Mouse (Mus musculus): Measurements from ENCODE around the gene Nploc4. TPM values are rescaled to one million over a fixed set of nuclear protein-coding genes. Genes with fewer than 3 reads are reported as not detected.

Nploc4 gene
- total and polyA plus RNA-seq, 2 experiments from 2014 or later: 28.3 to 65.8 TPM

- 67% methylated on average over 6 of the region's 6 CpGs for WGBS
- H3K27ac ChIP-seq: no peak overlapping the region
- DNase-seq (ENCODE audit: low spot score) (no peak), ATAC-seq (no peak)
- no peaks in the 10 kb centered on the region for H3K9me3 ChIP-seq (ENCODE audit: low read length)
- no peaks in the 10 kb centered on the region for H3K36me3 ChIP-seq (ENCODE audit: insufficient read depth, low read length)
- TF ChIP-seq CTCF (IDR thresholded peaks at IDR 0.05; ENCODE audit: low read depth): no peak
- no peak overlapping the region for H3K4me3 ChIP-seq (ENCODE audit: low read length)
- no peaks in the 10 kb centered on the region for H3K4me1 ChIP-seq (ENCODE audit: insufficient read depth, low read length)
- no peak overlapping the region for H3K4me2 ChIP-seq (ENCODE audit: low read depth, low read length)
- no peaks in the 10 kb centered on the region for H3K27me3 ChIP-seq (ENCODE audit: insufficient read depth, low read length)
- no peak overlapping the region for H3K9ac ChIP-seq (replicated peaks; ENCODE audit: low read length)
These were observed 102.0 kb downstream of the Nploc4 start for GRCm38 (mm10) chr11:120335431-120336021.

Small RNA genes lying within 50 kb of the gene (microRNA-seq; reads per million reads assigned to microRNA genes)
- gene Gm23419 (0 reads per million in 2 experiments), gene Mir6935 (4.7 to 4.8 reads per million in 2 experiments)

Other genes starting within 250 kb of the Nploc4 start
- 31.1 and 43.1 TPM in 2 replicates for gene Bahcc1, start 204.8 kb downstream of the Nploc4 start, total RNA-seq (2014; rRNA removed)
- gene Bahcc1, start 204.8 kb downstream of the Nploc4 start, polyA plus RNA-seq (2015; fragmentation: Nextera tagmentation; extraction: Ambion mirVana): 8.8 and 9.1 TPM in 2 replicates
- 2,410 and 2,568 TPM in 2 replicates for gene Actg1, start 89.2 kb downstream of the Nploc4 start, total RNA-seq (2014; rRNA removed)
- gene Actg1, start 89.2 kb downstream of the Nploc4 start, polyA plus RNA-seq (2015; fragmentation: Nextera tagmentation; extraction: Ambion mirVana): 3,348 and 3,639 TPM in 2 replicates
- gene Fscn2, start 76.2 kb downstream of the Nploc4 start, total RNA-seq (2014; rRNA removed): 3.0 and 9.0 TPM in 2 replicates
- gene Fscn2, start 76.2 kb downstream of the Nploc4 start, polyA plus RNA-seq (2015; fragmentation: Nextera tagmentation; extraction: Ambion mirVana): 1.5 and 1.9 TPM in 2 replicates
- gene Faap100, start 58.9 kb downstream of the Nploc4 start, total RNA-seq (2014; rRNA removed): 175 and 178 TPM in 2 replicates
- 74.6 and 76.4 TPM in 2 replicates for gene Faap100, start 58.9 kb downstream of the Nploc4 start, polyA plus RNA-seq (2015; fragmentation: Nextera tagmentation; extraction: Ambion mirVana)
- not detected in 2 replicates for gene Tspan10, start 4.9 kb upstream of the Nploc4 start, total RNA-seq (2014; rRNA removed)
- not detected in 2 replicates for gene Tspan10, start 4.9 kb upstream of the Nploc4 start, polyA plus RNA-seq (2015; fragmentation: Nextera tagmentation; extraction: Ambion mirVana)
- not detected in 2 replicates for gene Pde6g, start 15.8 kb upstream of the Nploc4 start, total RNA-seq (2014; rRNA removed)
- 0.23 TPM in 1 of 2 replicates, not detected in the other for gene Pde6g, start 15.8 kb upstream of the Nploc4 start, polyA plus RNA-seq (2015; fragmentation: Nextera tagmentation; extraction: Ambion mirVana)
- gene Oxld1, start 20.4 kb upstream of the Nploc4 start, total RNA-seq (2014; rRNA removed): 11.7 and 11.9 TPM in 2 replicates
- gene Oxld1, start 20.4 kb upstream of the Nploc4 start, polyA plus RNA-seq (2015; fragmentation: Nextera tagmentation; extraction: Ambion mirVana): 13.3 and 13.6 TPM in 2 replicates
- gene Ccdc137, start 20.4 kb upstream of the Nploc4 start, total RNA-seq (2014; rRNA removed): 10.4 and 15.4 TPM in 2 replicates
- 17.3 and 18.7 TPM in 2 replicates for gene Ccdc137, start 20.4 kb upstream of the Nploc4 start, polyA plus RNA-seq (2015; fragmentation: Nextera tagmentation; extraction: Ambion mirVana)
- gene Arl16, start 29.9 kb upstream of the Nploc4 start, total RNA-seq (2014; rRNA removed): 67.2 and 113 TPM in 2 replicates
- gene Arl16, start 29.9 kb upstream of the Nploc4 start, polyA plus RNA-seq (2015; fragmentation: Nextera tagmentation; extraction: Ambion mirVana): 71.2 and 73.0 TPM in 2 replicates
- 37.5 and 52.4 TPM in 2 replicates for gene Mrpl12, start 46.9 kb upstream of the Nploc4 start, total RNA-seq (2014; rRNA removed)
- 147 and 155 TPM in 2 replicates for gene Mrpl12, start 46.9 kb upstream of the Nploc4 start, polyA plus RNA-seq (2015; fragmentation: Nextera tagmentation; extraction: Ambion mirVana)
- gene Slc25a10, start 54.1 kb upstream of the Nploc4 start, total RNA-seq (2014; rRNA removed): 41.3 and 52.5 TPM in 2 replicates
- gene Slc25a10, start 54.1 kb upstream of the Nploc4 start, polyA plus RNA-seq (2015; fragmentation: Nextera tagmentation; extraction: Ambion mirVana): 28.0 and 28.8 TPM in 2 replicates
- 0.99 and 3.1 TPM in 2 replicates for gene Gcgr, start 93.0 kb upstream of the Nploc4 start, total RNA-seq (2014; rRNA removed)
- 1.0 TPM in 2 replicates for gene Gcgr, start 93.0 kb upstream of the Nploc4 start, polyA plus RNA-seq (2015; fragmentation: Nextera tagmentation; extraction: Ambion mirVana)
- 144 and 192 TPM in 2 replicates for gene Mcrip1, start 112.0 kb upstream of the Nploc4 start, total RNA-seq (2014; rRNA removed)
- gene Mcrip1, start 112.0 kb upstream of the Nploc4 start, polyA plus RNA-seq (2015; fragmentation: Nextera tagmentation; extraction: Ambion mirVana): 250 and 257 TPM in 2 replicates
- not detected in 2 replicates for gene Ppp1r27, start 113.4 kb upstream of the Nploc4 start, total RNA-seq (2014; rRNA removed)
- gene Ppp1r27, start 113.4 kb upstream of the Nploc4 start, polyA plus RNA-seq (2015; fragmentation: Nextera tagmentation; extraction: Ambion mirVana): not detected in 2 replicates
- 147 and 174 TPM in 2 replicates for gene P4hb, start 135.5 kb upstream of the Nploc4 start, total RNA-seq (2014; rRNA removed)
- 222 TPM in 2 replicates for gene P4hb, start 135.5 kb upstream of the Nploc4 start, polyA plus RNA-seq (2015; fragmentation: Nextera tagmentation; extraction: Ambion mirVana)
- gene Arhgdia, start 143.9 kb upstream of the Nploc4 start, total RNA-seq (2014; rRNA removed): 252 and 297 TPM in 2 replicates
- gene Arhgdia, start 143.9 kb upstream of the Nploc4 start, polyA plus RNA-seq (2015; fragmentation: Nextera tagmentation; extraction: Ambion mirVana): 403 and 425 TPM in 2 replicates
- 95.2 and 114 TPM in 2 replicates for gene Alyref, start 160.7 kb upstream of the Nploc4 start, total RNA-seq (2014; rRNA removed)
- 185 and 189 TPM in 2 replicates for gene Alyref, start 160.7 kb upstream of the Nploc4 start, polyA plus RNA-seq (2015; fragmentation: Nextera tagmentation; extraction: Ambion mirVana)
- 38.0 and 39.6 TPM in 2 replicates for gene Anapc11, start 160.7 kb upstream of the Nploc4 start, total RNA-seq (2014; rRNA removed)
- 198 and 200 TPM in 2 replicates for gene Anapc11, start 160.7 kb upstream of the Nploc4 start, polyA plus RNA-seq (2015; fragmentation: Nextera tagmentation; extraction: Ambion mirVana)
- 0.78 TPM in 1 of 2 replicates, not detected in the other for gene Npb, start 170.8 kb upstream of the Nploc4 start, total RNA-seq (2014; rRNA removed)
- 1.8 and 3.0 TPM in 2 replicates for gene Npb, start 170.8 kb upstream of the Nploc4 start, polyA plus RNA-seq (2015; fragmentation: Nextera tagmentation; extraction: Ambion mirVana)
- 120 and 142 TPM in 2 replicates for gene Pcyt2, start 180.2 kb upstream of the Nploc4 start, total RNA-seq (2014; rRNA removed)
- 125 and 143 TPM in 2 replicates for gene Pcyt2, start 180.2 kb upstream of the Nploc4 start, polyA plus RNA-seq (2015; fragmentation: Nextera tagmentation; extraction: Ambion mirVana)
- 30.8 and 32.8 TPM in 2 replicates for gene Sirt7, start 187.5 kb upstream of the Nploc4 start, total RNA-seq (2014; rRNA removed)
- 32.3 and 38.3 TPM in 2 replicates for gene Sirt7, start 187.5 kb upstream of the Nploc4 start, polyA plus RNA-seq (2015; fragmentation: Nextera tagmentation; extraction: Ambion mirVana)
- gene Mafg, start 195.9 kb upstream of the Nploc4 start, total RNA-seq (2014; rRNA removed): 35.9 and 39.3 TPM in 2 replicates
- gene Mafg, start 195.9 kb upstream of the Nploc4 start, polyA plus RNA-seq (2015; fragmentation: Nextera tagmentation; extraction: Ambion mirVana): 36.5 and 38.9 TPM in 2 replicates
- 9.0 and 9.3 TPM in 2 replicates for gene Pycr1, start 206.1 kb upstream of the Nploc4 start, total RNA-seq (2014; rRNA removed)
- gene Pycr1, start 206.1 kb upstream of the Nploc4 start, polyA plus RNA-seq (2015; fragmentation: Nextera tagmentation; extraction: Ambion mirVana): 13.2 and 13.8 TPM in 2 replicates
- 1.4 and 1.5 TPM in 2 replicates for gene Myadml2, start 210.4 kb upstream of the Nploc4 start, total RNA-seq (2014; rRNA removed)
- 1.3 and 1.5 TPM in 2 replicates for gene Myadml2, start 210.4 kb upstream of the Nploc4 start, polyA plus RNA-seq (2015; fragmentation: Nextera tagmentation; extraction: Ambion mirVana)
- 6.9 and 10.3 TPM in 2 replicates for gene Notum, start 223.5 kb upstream of the Nploc4 start, total RNA-seq (2014; rRNA removed)
- 3.0 and 4.1 TPM in 2 replicates for gene Notum, start 223.5 kb upstream of the Nploc4 start, polyA plus RNA-seq (2015; fragmentation: Nextera tagmentation; extraction: Ambion mirVana)
- gene Aspscr1, start 235.3 kb upstream of the Nploc4 start, total RNA-seq (2014; rRNA removed): 105 and 130 TPM in 2 replicates
- gene Aspscr1, start 235.3 kb upstream of the Nploc4 start, polyA plus RNA-seq (2015; fragmentation: Nextera tagmentation; extraction: Ambion mirVana): 143 and 148 TPM in 2 replicates

Measured in hindbrain, postnatal 0 days (tissue).